Mouse (Mus musculus) fibroblast of lung, adult 2 months (primary cell): ENCODE data around the gene Fv1.
A peak's percentile ranks its signal among the peaks of the same experiment; 100 is the strongest.
"Not testable (repeated sequence)": the region's sequence is repeated elsewhere in the genome, so short reads cannot be mapped to it uniquely, and the experiment has no call there.

ENCODE experiments used
- DNase-seq: peaks from one replicate; pipeline ENCODE4 v3.0.0-alpha.2; 2011; ENCODE audit warnings: low read depth

The Fv1 gene

GRCm38 (mm10) chr4:147868450-147869031 lies at the start of gene Fv1, which contains the start of gene Miip:
Fv1 (plus strand) TSS chr4:147868979.
Miip (minus strand) TSS chr4:147868816.
- peak; percentile 99 for DNase-seq

- DNase-seq, result not testable (repeated sequence)
Measured at GRCm38 (mm10) chr4:147819659-147820058, 49.1 kb upstream of the Fv1 start.

- not testable (repeated sequence) for DNase-seq
Measured at GRCm38 (mm10) chr4:147821414-147821813, 47.4 kb upstream of the Fv1 start.

- no peak for DNase-seq
Measured at GRCm38 (mm10) chr4:147824389-147824788, 44.4 kb upstream of the Fv1 start.

GRCm38 (mm10) chr4:147839282-147839681 lies 29.5 kb upstream of the Fv1 start:
- not testable (repeated sequence) for DNase-seq

GRCm38 (mm10) chr4:147842871-147843270 lies 25.9 kb upstream of the Fv1 start:
- DNase-seq, result no peak

GRCm38 (mm10) chr4:147847614-147848583 lies 20.9 kb upstream of the Fv1 start, which contains the start of gene Zfp933:
Zfp933 (minus strand) TSS chr4:147848366.
- DNase-seq, result peak; percentile 57

GRCm38 (mm10) chr4:147848584-147848991 lies 20.2 kb upstream of the Fv1 start:
- no peak for DNase-seq

- DNase-seq, result no peak
Measured at GRCm38 (mm10) chr4:147850776-147851175, 18.0 kb upstream of the Fv1 start.

GRCm38 (mm10) chr4:147862051-147862450 lies 6.7 kb upstream of the Fv1 start:
- DNase-seq, result no peak

GRCm38 (mm10) chr4:147865651-147866050 lies 3.1 kb upstream of the Fv1 start:
- DNase-seq, result no peak

- DNase-seq, result no peak
Measured at GRCm38 (mm10) chr4:147866056-147866455, 2.7 kb upstream of the Fv1 start.

- peak; percentile 23 for DNase-seq
Measured at GRCm38 (mm10) chr4:147866793-147867192, 2.0 kb upstream of the Fv1 start.

- DNase-seq, result no peak
Measured at GRCm38 (mm10) chr4:147867563-147868449, 973 bp upstream of the Fv1 start.

GRCm38 (mm10) chr4:147869238-147869637 lies 459 bp downstream of the Fv1 start:
- no peak for DNase-seq

- no peak for DNase-seq
Measured at GRCm38 (mm10) chr4:147875852-147876575, 7.2 kb downstream of the Fv1 start.

- DNase-seq, result no peak
Measured at GRCm38 (mm10) chr4:147878537-147878936, 9.8 kb downstream of the Fv1 start.

- no peak for DNase-seq
Measured at GRCm38 (mm10) chr4:147879456-147879855, 10.7 kb downstream of the Fv1 start.

- no peak for DNase-seq
Measured at GRCm38 (mm10) chr4:147879865-147880264, 11.1 kb downstream of the Fv1 start.

- no peak for DNase-seq
Measured at GRCm38 (mm10) chr4:147881792-147882191, 13.0 kb downstream of the Fv1 start.

- DNase-seq, result no peak
Measured at GRCm38 (mm10) chr4:147883041-147883440, 14.3 kb downstream of the Fv1 start.
